ENCODE assay signal across 12 mouse cellular contexts in the genomic region with DNA sequence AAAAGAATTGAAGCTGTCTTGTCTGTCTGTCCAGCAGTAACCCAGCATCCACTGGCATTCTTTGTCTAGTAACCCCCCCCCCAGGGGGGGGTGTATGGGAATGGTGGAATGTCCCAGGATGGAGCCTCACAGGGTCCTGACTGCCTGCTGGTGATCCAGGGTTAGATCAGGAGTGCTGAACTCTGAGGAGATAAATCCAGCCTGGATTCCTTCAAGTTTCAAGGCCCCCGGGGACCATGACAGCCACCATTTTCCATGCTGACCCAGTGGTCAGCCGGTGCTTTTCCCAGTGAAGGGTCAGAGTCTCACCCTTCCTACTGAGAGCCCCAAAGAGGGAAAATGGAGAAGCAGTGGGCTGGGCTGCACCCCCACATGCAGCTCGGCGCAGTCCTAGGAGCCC. TPM values are rescaled to one million over a fixed set of nuclear protein-coding genes. Genes with fewer than 3 reads are reported as not detected.
DNase-seq lines count a peak whose midpoint lies in the region; ATAC-seq and TF ChIP-seq lines count a peak whose summit lies in the region.
"Had no signal": no experiment of that assay in that cellular context is flagged by ENCODE, and none has a peak within 500 bp of the region (broad histone marks: within the 10 kb centered on the region; RNA-seq: fewer than 3 reads in every experiment).

No protein-coding gene starts in this region.

- no peak for TF ChIP-seq CTCF in hindbrain, postnatal 0 days (IDR thresholded peaks at IDR 0.05; ENCODE audit: low read depth)

- peaks cover 90% of the 10 kb centered on the region for H3K27me3 ChIP-seq in forebrain, embryonic 12.5 days
- H3K27me3 ChIP-seq in forebrain, embryonic 16.5 days (replicated peaks; ENCODE audit: control insufficient read depth, insufficient read depth, low read length): peaks cover 25% of the 10 kb centered on the region
- peaks cover 53% of the 10 kb centered on the region for H3K27me3 ChIP-seq in hindbrain, embryonic 12.5 days
- H3K27me3 ChIP-seq in hindbrain, postnatal 0 days (ENCODE audit: insufficient read depth, low read length): 0 out of 2 replicates have a peak, but pooled peaks cover 2% of the 10 kb centered on the region
- H3K27me3 ChIP-seq in midbrain, embryonic 13.5 days: peaks cover 48% of the 10 kb centered on the region
- H3K27me3 ChIP-seq in midbrain, embryonic 15.5 days (replicated peaks): peaks cover 39% of the 10 kb centered on the region
- H3K27me3 ChIP-seq in neural tube, embryonic 13.5 days: peaks cover 42% of the 10 kb centered on the region

- H3K9me3 ChIP-seq in forebrain, embryonic 12.5 days: no peaks in the 10 kb centered on the region
- H3K9me3 ChIP-seq in forebrain, embryonic 16.5 days (ENCODE audit: control insufficient read depth, low read length): no peaks in the 10 kb centered on the region
- H3K9me3 ChIP-seq in hindbrain, embryonic 12.5 days (replicated peaks): no peaks in the 10 kb centered on the region
- H3K9me3 ChIP-seq in hindbrain, postnatal 0 days (ENCODE audit: low read length): no peaks in the 10 kb centered on the region
- no peaks in the 10 kb centered on the region for H3K9me3 ChIP-seq in midbrain, embryonic 13.5 days
- no peaks in the 10 kb centered on the region for H3K9me3 ChIP-seq in midbrain, embryonic 15.5 days
- no peaks in the 10 kb centered on the region for H3K9me3 ChIP-seq in neural tube, embryonic 13.5 days
- H3K9me3 ChIP-seq: G1E had no signal

- peaks cover 24% of the 10 kb centered on the region for H3K4me1 ChIP-seq in forebrain, embryonic 12.5 days
- H3K4me1 ChIP-seq in forebrain, embryonic 16.5 days (replicated peaks; ENCODE audit: control insufficient read depth, insufficient read depth, low read length): peaks cover 20% of the 10 kb centered on the region
- H3K4me1 ChIP-seq in hindbrain, embryonic 12.5 days: peaks cover 45% of the 10 kb centered on the region
- peaks cover 13% of the 10 kb centered on the region for H3K4me1 ChIP-seq in hindbrain, postnatal 0 days (ENCODE audit: insufficient read depth, low read length)
- peaks cover 25% of the 10 kb centered on the region for H3K4me1 ChIP-seq in midbrain, embryonic 13.5 days (replicated peaks)
- H3K4me1 ChIP-seq in midbrain, embryonic 15.5 days: peaks cover 18% of the 10 kb centered on the region
- peaks cover 41% of the 10 kb centered on the region for H3K4me1 ChIP-seq in neural tube, embryonic 13.5 days (replicated peaks)

- ATAC-seq in forebrain, embryonic 12.5 days (ENCODE audit: low FRiP score): no peak
- ATAC-seq in forebrain, embryonic 16.5 days: no peak
- no peak for ATAC-seq in hindbrain, embryonic 12.5 days (ENCODE audit: low FRiP score)
- no peak for ATAC-seq in hindbrain, postnatal 0 days
- 0 out of 2 replicates have a peak, but pooled peaks have one; percentile 2 for ATAC-seq in midbrain, embryonic 13.5 days
- ATAC-seq in midbrain, embryonic 15.5 days (replicated peaks): no peak
- ATAC-seq in neural tube, embryonic 13.5 days (ENCODE audit: low read depth): peak; percentile 6; the same call in 1 of the 2 replicates

- H3K9ac ChIP-seq in forebrain, embryonic 12.5 days: peak overlapping the region; percentile 40; the same call in 1 of the 2 replicates
- H3K9ac ChIP-seq in forebrain, embryonic 16.5 days (replicated peaks; ENCODE audit: low read depth, low read length): no peak overlapping the region
- H3K9ac ChIP-seq in hindbrain, embryonic 12.5 days: 0 out of 2 replicates have a peak overlapping the region, but pooled peaks have one; percentile 49
- H3K9ac ChIP-seq in hindbrain, postnatal 0 days (replicated peaks; ENCODE audit: low read length): no peak overlapping the region
- H3K9ac ChIP-seq in midbrain, embryonic 13.5 days (replicated peaks): no peak overlapping the region
- H3K9ac ChIP-seq in midbrain, embryonic 15.5 days: no peak overlapping the region
- H3K9ac ChIP-seq in neural tube, embryonic 13.5 days: no peak overlapping the region

- no peak for DNase-seq in hindbrain, postnatal 0 days (ENCODE audit: low spot score)
- DNase-seq in adrenal gland, postnatal 36 days: no peak

- H3K27ac ChIP-seq in forebrain, embryonic 12.5 days: no peak overlapping the region
- H3K27ac ChIP-seq in forebrain, embryonic 16.5 days (ENCODE audit: low read length): no peak overlapping the region
- no peak overlapping the region for H3K27ac ChIP-seq in hindbrain, embryonic 12.5 days
- H3K27ac ChIP-seq in hindbrain, postnatal 0 days: no peak overlapping the region
- no peak overlapping the region for H3K27ac ChIP-seq in midbrain, embryonic 13.5 days
- no peak overlapping the region for H3K27ac ChIP-seq in midbrain, embryonic 15.5 days
- no peak overlapping the region for H3K27ac ChIP-seq in neural tube, embryonic 13.5 days (replicated peaks)
- H3K27ac ChIP-seq: macrophage had no signal

- H3K4me2 ChIP-seq in forebrain, embryonic 12.5 days: peak overlapping the region; percentile 69; the same call in 1 of the 2 replicates
- H3K4me2 ChIP-seq in forebrain, embryonic 16.5 days (ENCODE audit: low read length): no peak overlapping the region
- H3K4me2 ChIP-seq in hindbrain, embryonic 12.5 days (replicated peaks): no peak overlapping the region
- no peak overlapping the region for H3K4me2 ChIP-seq in hindbrain, postnatal 0 days (ENCODE audit: low read depth, low read length)
- peak overlapping the region; percentile 71; the same call in 1 of the 2 replicates for H3K4me2 ChIP-seq in midbrain, embryonic 13.5 days (replicated peaks)
- no peak overlapping the region for H3K4me2 ChIP-seq in midbrain, embryonic 15.5 days
- H3K4me2 ChIP-seq in neural tube, embryonic 13.5 days: peak overlapping the region; percentile 57; the same call in 1 of the 2 replicates

- H3K36me3 ChIP-seq in forebrain, embryonic 12.5 days (replicated peaks): no peaks in the 10 kb centered on the region
- no peaks in the 10 kb centered on the region for H3K36me3 ChIP-seq in forebrain, embryonic 16.5 days (ENCODE audit: control insufficient read depth, insufficient read depth)
- peaks cover 4% of the 10 kb centered on the region; the same call in 1 of the 2 replicates for H3K36me3 ChIP-seq in hindbrain, embryonic 12.5 days
- no peaks in the 10 kb centered on the region for H3K36me3 ChIP-seq in hindbrain, postnatal 0 days (ENCODE audit: insufficient read depth, low read length)
- no peaks in the 10 kb centered on the region for H3K36me3 ChIP-seq in midbrain, embryonic 13.5 days
- no peaks in the 10 kb centered on the region for H3K36me3 ChIP-seq in midbrain, embryonic 15.5 days (replicated peaks)
- no peaks in the 10 kb centered on the region for H3K36me3 ChIP-seq in neural tube, embryonic 13.5 days
- H3K36me3 ChIP-seq: G1E had no signal

- 60% methylated on average over 4 of the region's 4 CpGs for WGBS in forebrain, embryonic 12.5 days
- 59% methylated on average over 4 of the region's 4 CpGs for WGBS in forebrain, embryonic 16.5 days
- 47% methylated on average over 4 of the region's 4 CpGs for WGBS in hindbrain, embryonic 12.5 days
- WGBS in hindbrain, postnatal 0 days: 54% methylated on average over 4 of the region's 4 CpGs
- 56% methylated on average over 4 of the region's 4 CpGs for WGBS in midbrain, embryonic 13.5 days
- WGBS in midbrain, embryonic 15.5 days: 49% methylated on average over 4 of the region's 4 CpGs
- WGBS in neural tube, embryonic 13.5 days: 52% methylated on average over 4 of the region's 4 CpGs

- H3K4me3 ChIP-seq in forebrain, embryonic 12.5 days (replicated peaks): no peak overlapping the region
- no peak overlapping the region for H3K4me3 ChIP-seq in forebrain, embryonic 16.5 days (replicated peaks; ENCODE audit: low read length)
- H3K4me3 ChIP-seq in hindbrain, embryonic 12.5 days: no peak overlapping the region
- no peak overlapping the region for H3K4me3 ChIP-seq in hindbrain, postnatal 0 days (ENCODE audit: low read length)
- H3K4me3 ChIP-seq in midbrain, embryonic 13.5 days (replicated peaks): no peak overlapping the region
- H3K4me3 ChIP-seq in midbrain, embryonic 15.5 days: no peak overlapping the region
- no peak overlapping the region for H3K4me3 ChIP-seq in neural tube, embryonic 13.5 days

RNA-seq across cellular contexts. Expression of gene Myl3, which starts 9.8 kb away (rescaled TPM):
- 1.3 and 1.5 TPM in 2 replicates for polyA plus RNA-seq in forebrain, embryonic 12.5 days (2016; fragmentation: Nextera tagmentation; extraction: Ambion mirVana)
- polyA plus RNA-seq in forebrain, embryonic 16.5 days (2015; fragmentation: Nextera tagmentation; extraction: Ambion mirVana): 0.39 TPM in 1 of 2 replicates, not detected in the other
- polyA plus RNA-seq in hindbrain, embryonic 12.5 days (2016; fragmentation: Nextera tagmentation; extraction: Ambion mirVana): 2.0 TPM in 2 replicates
- 0.72 TPM in 1 of 2 replicates, not detected in the other for total RNA-seq in hindbrain, postnatal 0 days (2014; rRNA removed)
- polyA plus RNA-seq in hindbrain, postnatal 0 days (2015; fragmentation: Nextera tagmentation; extraction: Ambion mirVana): 0.65 and 0.89 TPM in 2 replicates
- not detected in 2 replicates for polyA plus RNA-seq in midbrain, embryonic 13.5 days (2015; fragmentation: Nextera tagmentation; extraction: Ambion mirVana)
- 0.56 and 2.0 TPM in 2 replicates for polyA plus RNA-seq in midbrain, embryonic 15.5 days (2015; fragmentation: Nextera tagmentation; extraction: Ambion mirVana)
- 1.2 and 3.8 TPM in 2 replicates for polyA plus RNA-seq in neural tube, embryonic 13.5 days (2015; fragmentation: Nextera tagmentation; extraction: Ambion mirVana)
- total RNA-seq in adrenal gland, postnatal 36 days (2021): 1 to 10 TPM; 1.8 to 2.2 TPM
- total RNA-seq: common myeloid progenitor, adult 5-6 weeks; G1E; hematopoietic stem cell, adult 5-6 weeks had no signal
- polyA plus RNA-seq: G1E, macrophage had no signal

RNA-seq across cellular contexts. Expression of gene Pth1r, which starts 15.1 kb away (rescaled TPM):
- 16.1 and 18.6 TPM in 2 replicates for polyA plus RNA-seq in forebrain, embryonic 12.5 days (2016; fragmentation: Nextera tagmentation; extraction: Ambion mirVana)
- polyA plus RNA-seq in forebrain, embryonic 16.5 days (2015; fragmentation: Nextera tagmentation; extraction: Ambion mirVana): 6.4 and 8.4 TPM in 2 replicates
- 44.3 and 52.4 TPM in 2 replicates for polyA plus RNA-seq in hindbrain, embryonic 12.5 days (2016; fragmentation: Nextera tagmentation; extraction: Ambion mirVana)
- 27.7 and 29.2 TPM in 2 replicates for total RNA-seq in hindbrain, postnatal 0 days (2014; rRNA removed)
- 11.7 and 12.5 TPM in 2 replicates for polyA plus RNA-seq in hindbrain, postnatal 0 days (2015; fragmentation: Nextera tagmentation; extraction: Ambion mirVana)
- polyA plus RNA-seq in midbrain, embryonic 13.5 days (2015; fragmentation: Nextera tagmentation; extraction: Ambion mirVana): 9.2 and 11.2 TPM in 2 replicates
- 8.7 and 9.2 TPM in 2 replicates for polyA plus RNA-seq in midbrain, embryonic 15.5 days (2015; fragmentation: Nextera tagmentation; extraction: Ambion mirVana)
- 17.6 and 20.2 TPM in 2 replicates for polyA plus RNA-seq in neural tube, embryonic 13.5 days (2015; fragmentation: Nextera tagmentation; extraction: Ambion mirVana)
- total RNA-seq in adrenal gland, postnatal 36 days (2021): 10 to 100 TPM; 12.5 to 23.1 TPM
- total RNA-seq: G1E; hematopoietic stem cell, adult 5-6 weeks had no signal

Comparison
In these comparisons a context has a peak if more than half of its experiments do, and no peak if none do; other contexts are left out.
1. ATAC-seq: peak in midbrain, embryonic 13.5 days (single experiment) and neural tube, embryonic 13.5 days (single experiment); none in forebrain, embryonic 12.5 days (single experiment), forebrain, embryonic 16.5 days (single experiment), hindbrain, embryonic 12.5 days (single experiment), hindbrain, postnatal 0 days (single experiment) and midbrain, embryonic 15.5 days (single experiment).
2. H3K4me2 ChIP-seq: peak in forebrain, embryonic 12.5 days (single experiment), midbrain, embryonic 13.5 days (single experiment) and neural tube, embryonic 13.5 days (single experiment); none in forebrain, embryonic 16.5 days (single experiment), hindbrain, embryonic 12.5 days (single experiment), hindbrain, postnatal 0 days (single experiment) and midbrain, embryonic 15.5 days (single experiment).
3. H3K9ac ChIP-seq: peak in forebrain, embryonic 12.5 days (single experiment) and hindbrain, embryonic 12.5 days (single experiment); none in forebrain, embryonic 16.5 days (single experiment), hindbrain, postnatal 0 days (single experiment), midbrain, embryonic 13.5 days (single experiment), midbrain, embryonic 15.5 days (single experiment) and neural tube, embryonic 13.5 days (single experiment).